Mouse (Mus musculus) cerebellum, adult 9-10 months (tissue): ENCODE data around the gene Gm5788.
A peak's percentile ranks its signal among the peaks of the same experiment; 100 is the strongest.
"Not testable (repeated sequence)": the region's sequence is repeated elsewhere in the genome, so short reads cannot be mapped to it uniquely, and the experiment has no call there.

ENCODE experiments used
- DNase-seq: peaks from one replicate; pipeline ENCODE4 v3.0.0; 2022

The Gm5788 gene

GRCm38 (mm10) chr12:87494421-87494820 is at the start of gene Gm5788:
Gene Gm5788, plus strand, starts transcription at chr12:87494721.
- DNase-seq, result not testable (repeated sequence)

GRCm38 (mm10) chr12:87449456-87449855 is 45.1 kb upstream of the Gm5788 start:
- DNase-seq, result no peak

GRCm38 (mm10) chr12:87464678-87465297 is 29.7 kb upstream of the Gm5788 start:
- no peak for DNase-seq

- no peak for DNase-seq
These were observed 24.0 kb upstream of the Gm5788 start for GRCm38 (mm10) chr12:87470263-87471136.

- peak; percentile 47 for DNase-seq
These were observed 23.0 kb upstream of the Gm5788 start for GRCm38 (mm10) chr12:87471421-87471963.

- DNase-seq, result peak; percentile 95
These were observed 22.3 kb upstream of the Gm5788 start, which contains the start of gene Snw1 for GRCm38 (mm10) chr12:87471964-87472786. Gene Snw1, minus strand, starts transcription at chr12:87472274.

- no peak for DNase-seq
These were observed 19.8 kb upstream of the Gm5788 start for GRCm38 (mm10) chr12:87474756-87475155.

GRCm38 (mm10) chr12:87482482-87482881 is 12.0 kb upstream of the Gm5788 start:
- DNase-seq, result not testable (repeated sequence)

- DNase-seq, result not testable (repeated sequence)
These were observed 5.8 kb upstream of the Gm5788 start for GRCm38 (mm10) chr12:87488683-87489082.

- not testable (repeated sequence) for DNase-seq
These were observed 19.5 kb downstream of the Gm5788 start, which contains the start of gene Gm8300 for GRCm38 (mm10) chr12:87514016-87514415. Gene Gm8300, plus strand, starts transcription at chr12:87514316.

- not testable (repeated sequence) for DNase-seq
These were observed 25.1 kb downstream of the Gm5788 start for GRCm38 (mm10) chr12:87519616-87520015.

GRCm38 (mm10) chr12:87543927-87544326 is 49.4 kb downstream of the Gm5788 start:
- no peak for DNase-seq
